Mouse (Mus musculus) heart, adult 2 months (tissue): ENCODE results near the gene Serpinb9.

Experiments used
- CTCF ChIP-seq: fragments of 200-600 bp; IDR thresholded peaks from 2 replicates; pipeline ENCODE4 v1.8.1; 2022; ENCODE audit warnings: antibody characterized with exemption, mild to moderate bottlenecking, moderate library complexity
- EP300 ChIP-seq: fragments of 200-500 bp; IDR thresholded peaks from 2 replicates; pipeline ENCODE4 v1.6.1; 2011; ENCODE audit warnings: low read depth, low read length, control low read depth; ENCODE audit not compliant: insufficient read depth
- POLR2A ChIP-seq: fragments of 200-500 bp; IDR thresholded peaks from 2 replicates; pipeline ENCODE4 v1.6.1; 2011; ENCODE audit warnings: mild to moderate bottlenecking, low read depth, low read length, control low read depth; ENCODE audit not compliant: insufficient read depth

GRCm38 (mm10) chr13:33013271-33013670 lies 10.2 kb downstream of the Serpinb9 start:
- TF ChIP-seq POLR2A, result no peak
- TF ChIP-seq CTCF, result no peak
- no peak for TF ChIP-seq EP300
